Mouse (Mus musculus) lung, embryonic 15.5 days (tissue): ENCODE data around the gene Cfap97d2. TPM values are rescaled to one million over a fixed set of nuclear protein-coding genes. Genes with fewer than 3 reads are reported as not detected.

Source experiments
- ATAC-seq: fragments of 200-750 bp; cut with Nextera tagmentation; 2 replicates; pipeline ENCODE4 v1.8.0; 2017; ENCODE audit warnings: moderate number of reproducible peaks, borderline replicate concordance; ENCODE audit not compliant: low FRiP score, low TSS enrichment; ENCODE audit errors: extremely low read depth
- H3K27ac ChIP-seq: fragments of 300-500 bp; sonication (generic); 2 replicates; pipeline ENCODE4 v1.5.1; 2015; ENCODE audit warnings: moderate library complexity, mild to moderate bottlenecking, inconsistent platforms
- H3K27me3 ChIP-seq: fragments of 300-500 bp; sonication (generic); 2 replicates; pipeline ENCODE4 v1.6.1; 2015; ENCODE audit warnings: inconsistent platforms
- H3K36me3 ChIP-seq: fragments of 300-500 bp; sonication (generic); 2 replicates; pipeline ENCODE4 v1.6.1; 2015; ENCODE audit warnings: inconsistent platforms
- H3K4me1 ChIP-seq: fragments of 300-500 bp; sonication (generic); 2 replicates; pipeline ENCODE4 v1.6.1; 2015; ENCODE audit warnings: inconsistent platforms
- H3K4me2 ChIP-seq: fragments of 300-500 bp; sonication (generic); 2 replicates; pipeline ENCODE4 v1.6.1; 2015; ENCODE audit warnings: inconsistent platforms, mild to moderate bottlenecking, moderate library complexity
- H3K4me3 ChIP-seq: fragments of 300-500 bp; sonication (generic); 2 replicates; pipeline ENCODE4 v1.5.1; 2015; ENCODE audit warnings: mild to moderate bottlenecking, inconsistent platforms
- H3K9ac ChIP-seq: fragments of 300-500 bp; sonication (generic); 2 replicates; pipeline ENCODE4 v1.6.1; 2015; ENCODE audit warnings: inconsistent platforms
- H3K9me3 ChIP-seq: fragments of 300-500 bp; sonication (generic); 2 replicates; pipeline ENCODE4 v1.6.1; 2016; ENCODE audit warnings: inconsistent platforms
- WGBS: fragments of 180-500 bp; shearing (Covaris S2); methylation state at CpG from one replicate; pipeline ENCODE4 v1.1.7; 2015; 5-methylcytosine and 5-hydroxymethylcytosine counted together
- polyA plus RNA-seq: library from polyadenylated mRNA; unstranded; fragments of >200 nt; fragmentation: Nextera tagmentation; extraction: Ambion mirVana; gene quantifications from 2 replicates; pipeline ENCODE4 v1.2.1, GENCODE M21; 2015

Gene Cfap97d2
- polyA plus RNA-seq, 1 experiment from 2014 or later: 0.17 TPM

- no peak for ATAC-seq
- 0 out of 2 replicates have a peak overlapping the region, but pooled peaks have one; percentile 73 for H3K4me3 ChIP-seq
These were observed 31.2 kb upstream of the Cfap97d2 start for GRCm38 (mm10) chr8:13674294-13675010.

GRCm38 (mm10) chr8:13675121-13675520 is 30.6 kb upstream of the Cfap97d2 start:
- peaks cover 8% of the 10 kb centered on the region; the same call in 1 of the 2 replicates for H3K27me3 ChIP-seq
- no peaks in the 10 kb centered on the region for H3K9me3 ChIP-seq
- no peaks in the 10 kb centered on the region for H3K36me3 ChIP-seq
- ATAC-seq: no peak
- H3K4me3 ChIP-seq: peak overlapping the region; percentile 73
- H3K9ac ChIP-seq: peak overlapping the region; percentile 77
- H3K4me2 ChIP-seq: peak overlapping the region; percentile 92
- peak overlapping the region; percentile 92 for H3K27ac ChIP-seq
- WGBS: 35% methylated on average over 4 of the region's 4 CpGs
- H3K4me1 ChIP-seq: peaks cover 53% of the 10 kb centered on the region

More at GRCm38 (mm10) chr8:13674294-13675010, 31.2 kb upstream of the Cfap97d2 start:
- peak overlapping the region; percentile 92 for H3K4me2 ChIP-seq
- H3K9ac ChIP-seq: no peak overlapping the region
- H3K27ac ChIP-seq: peak overlapping the region; percentile 38; the same call in 1 of the 2 replicates
- H3K27me3 ChIP-seq: peaks cover 5% of the 10 kb centered on the region; the same call in 1 of the 2 replicates
- peaks cover 59% of the 10 kb centered on the region for H3K4me1 ChIP-seq
- H3K9me3 ChIP-seq: no peaks in the 10 kb centered on the region
- H3K36me3 ChIP-seq: no peaks in the 10 kb centered on the region
- WGBS: 44% methylated on average over 12 of the region's 12 CpGs

- ATAC-seq: no peak
- Histone ChIP-seq H3K4me3 (peak overlapping the region; percentile 73), H3K27ac (peak overlapping the region; percentile 92), H3K4me2 (peak overlapping the region; percentile 92), H3K36me3 (no peaks in the 10 kb centered on the region), H3K4me1 (peaks cover 51% of the 10 kb centered on the region), H3K9ac (peak overlapping the region; percentile 77), H3K9me3 (no peaks in the 10 kb centered on the region), H3K27me3 (peaks cover 8% of the 10 kb centered on the region; the same call in 1 of the 2 replicates)
- 19% methylated on average over 8 of the region's 8 CpGs for WGBS
These were observed 30.2 kb upstream of the Cfap97d2 start for GRCm38 (mm10) chr8:13675524-13675923.

GRCm38 (mm10) chr8:13676302-13676700 is 29.4 kb upstream of the Cfap97d2 start:
- H3K4me2 ChIP-seq: peak overlapping the region; percentile 92
- H3K4me1 ChIP-seq: peaks cover 48% of the 10 kb centered on the region
- WGBS: under 1% methylated on average over 12 of the region's 12 CpGs
- no peaks in the 10 kb centered on the region for H3K9me3 ChIP-seq
- H3K4me3 ChIP-seq: peak overlapping the region; percentile 73
- H3K36me3 ChIP-seq: no peaks in the 10 kb centered on the region
- H3K27me3 ChIP-seq: peaks cover 8% of the 10 kb centered on the region; the same call in 1 of the 2 replicates
- H3K9ac ChIP-seq: peak overlapping the region; percentile 77
- peak overlapping the region; percentile 92 for H3K27ac ChIP-seq
- ATAC-seq: peak; percentile 59

GRCm38 (mm10) chr8:13676701-13677412 is 28.8 kb upstream of the Cfap97d2 start:
- peaks cover 8% of the 10 kb centered on the region; the same call in 1 of the 2 replicates for H3K27me3 ChIP-seq
- peak overlapping the region; percentile 77 for H3K9ac ChIP-seq
- H3K4me3 ChIP-seq: peak overlapping the region; percentile 73
- H3K27ac ChIP-seq: peak overlapping the region; percentile 92
- H3K4me2 ChIP-seq: peak overlapping the region; percentile 92
- no peaks in the 10 kb centered on the region for H3K9me3 ChIP-seq
- peaks cover 43% of the 10 kb centered on the region for H3K4me1 ChIP-seq
- H3K36me3 ChIP-seq: no peaks in the 10 kb centered on the region
- peak; percentile 40 for ATAC-seq
- under 1% methylated on average over 46 of the region's 47 CpGs for WGBS

- Histone ChIP-seq H3K36me3 (no peaks in the 10 kb centered on the region), H3K9ac (peak within 1 kb of the TSS; percentile 77), H3K9me3 (no peaks in the 10 kb centered on the region), H3K4me2 (peak within 1 kb of the TSS; percentile 92), H3K27me3 (peaks cover 8% of the 10 kb centered on the region; the same call in 1 of the 2 replicates), H3K27ac (peak within 1 kb of the TSS; percentile 92), H3K4me1 (peaks cover 41% of the 10 kb centered on the region), H3K4me3 (peak within 1 kb of the TSS; percentile 73)
- WGBS: under 1% methylated on average over 42 of the region's 42 CpGs
- ATAC-seq: peak; percentile 98
These were observed 28.2 kb upstream of the Cfap97d2 start, which contains the start of gene Rasa3 for GRCm38 (mm10) chr8:13677413-13677883. Rasa3 (minus strand) TSS chr8:13677603.

- Histone ChIP-seq H3K9ac (no peak overlapping the region), H3K4me2 (peak overlapping the region; percentile 92), H3K36me3 (no peaks in the 10 kb centered on the region), H3K9me3 (no peaks in the 10 kb centered on the region), H3K4me3 (peak overlapping the region; percentile 73), H3K27ac (no peak overlapping the region), H3K4me1 (peaks cover 37% of the 10 kb centered on the region), H3K27me3 (peaks cover 8% of the 10 kb centered on the region; the same call in 1 of the 2 replicates)
- no peak for ATAC-seq
- 36% methylated on average over 8 of the region's 8 CpGs for WGBS
These were observed 27.5 kb upstream of the Cfap97d2 start for GRCm38 (mm10) chr8:13678182-13678581.

- no peak overlapping the region for H3K4me3 ChIP-seq
- H3K36me3 ChIP-seq: no peaks in the 10 kb centered on the region
- no peak overlapping the region for H3K9ac ChIP-seq
- 31% methylated on average over 7 of the region's 7 CpGs for whole genome bisulfite sequencing
- H3K4me1 ChIP-seq: peaks cover 12% of the 10 kb centered on the region
- H3K27me3 ChIP-seq: peaks cover 6% of the 10 kb centered on the region; the same call in 1 of the 2 replicates
- no peak overlapping the region for H3K27ac ChIP-seq
- no peak overlapping the region for H3K4me2 ChIP-seq
- H3K9me3 ChIP-seq: no peaks in the 10 kb centered on the region
- ATAC-seq: no peak
These were observed 21.6 kb upstream of the Cfap97d2 start for GRCm38 (mm10) chr8:13684131-13684530.

- H3K27me3 ChIP-seq: no peaks in the 10 kb centered on the region
- H3K27ac ChIP-seq: no peak overlapping the region
- no peak overlapping the region for H3K9ac ChIP-seq
- H3K9me3 ChIP-seq: no peaks in the 10 kb centered on the region
- peaks cover 12% of the 10 kb centered on the region for H3K4me1 ChIP-seq
- 87% methylated on average over 16 of the region's 16 CpGs for WGBS
- ATAC-seq: no peak
- no peak overlapping the region for H3K4me2 ChIP-seq
- H3K36me3 ChIP-seq: no peaks in the 10 kb centered on the region
- no peak overlapping the region for H3K4me3 ChIP-seq
These were observed 19.9 kb upstream of the Cfap97d2 start for GRCm38 (mm10) chr8:13685674-13686314.

- 52% methylated on average over 7 of the region's 7 CpGs for WGBS
- Histone ChIP-seq H3K4me2 (no peak overlapping the region), H3K4me1 (peaks cover 12% of the 10 kb centered on the region), H3K9ac (no peak overlapping the region), H3K27ac (no peak overlapping the region), H3K4me3 (no peak overlapping the region), H3K36me3 (no peaks in the 10 kb centered on the region), H3K9me3 (no peaks in the 10 kb centered on the region), H3K27me3 (no peaks in the 10 kb centered on the region)
- peak; percentile 39; the same call in 1 of the 2 replicates for ATAC-seq
These were observed 19.3 kb upstream of the Cfap97d2 start for GRCm38 (mm10) chr8:13686426-13686825.

- ATAC-seq: no peak
- H3K4me2 ChIP-seq: no peak overlapping the region
- no peaks in the 10 kb centered on the region for H3K36me3 ChIP-seq
- H3K9me3 ChIP-seq: no peaks in the 10 kb centered on the region
- no peak overlapping the region for H3K4me3 ChIP-seq
- H3K9ac ChIP-seq: no peak overlapping the region
- H3K27me3 ChIP-seq: no peaks in the 10 kb centered on the region
- no peak overlapping the region for H3K27ac ChIP-seq
- WGBS: 86% methylated on average over 8 of the region's 8 CpGs
- peaks cover 12% of the 10 kb centered on the region for H3K4me1 ChIP-seq
These were observed 18.5 kb upstream of the Cfap97d2 start for GRCm38 (mm10) chr8:13687101-13687717.
